Comparison of ENCODE assay signal across 20 mouse cellular contexts in genomic region chr15:80129982-80130381, GRCm38 (mm10). TPM values are rescaled to one million over a fixed set of nuclear protein-coding genes. Genes with fewer than 3 reads are reported as not detected.
"Had no signal": no experiment of that assay in that cellular context is flagged by ENCODE, and none has a peak within 500 bp of the region (broad histone marks: within the 10 kb centered on the region; RNA-seq: fewer than 3 reads in every experiment).

No protein-coding gene starts in this region.

- H3K4me3 ChIP-seq: intestine, embryonic 15.5 days; kidney, embryonic 15.5 days; lung, embryonic 15.5 days; midbrain, embryonic 12.5 days; midbrain, embryonic 15.5 days; neural tube, embryonic 13.5 days; stomach, embryonic 15.5 days had no signal

- H3K4me2 ChIP-seq: intestine, embryonic 15.5 days; kidney, embryonic 15.5 days; lung, embryonic 15.5 days; midbrain, embryonic 12.5 days; midbrain, embryonic 15.5 days; neural tube, embryonic 13.5 days; stomach, embryonic 15.5 days had no signal

- DNase-seq: kidney, adult 11 months; kidney, adult 8-10 months; kidney, postnatal 10 days; kidney, postnatal 36 days; lung, adult 18-20 months; lung, postnatal 10 days; lung, postnatal 4 days; retina, postnatal 1 day; right cerebral cortex, postnatal 25 days; spleen, adult 18-20 months; thymus, postnatal 36 days had no signal

- H3K9ac ChIP-seq: intestine, embryonic 15.5 days; kidney, embryonic 15.5 days; lung, embryonic 15.5 days; midbrain, embryonic 12.5 days; midbrain, embryonic 15.5 days; neural tube, embryonic 13.5 days; stomach, embryonic 15.5 days had no signal

- H3K27ac ChIP-seq: intestine, embryonic 15.5 days; kidney, embryonic 15.5 days; lung, embryonic 15.5 days; midbrain, embryonic 12.5 days; midbrain, embryonic 15.5 days; neural tube, embryonic 13.5 days; stomach, embryonic 15.5 days had no signal

- ATAC-seq: intestine, embryonic 15.5 days; midbrain, embryonic 15.5 days had no signal

- H3K36me3 ChIP-seq: intestine, embryonic 15.5 days; kidney, embryonic 15.5 days; lung, embryonic 15.5 days; midbrain, embryonic 12.5 days; midbrain, embryonic 15.5 days; neural tube, embryonic 13.5 days; stomach, embryonic 15.5 days had no signal

- H3K27me3 ChIP-seq: intestine, embryonic 15.5 days; kidney, embryonic 15.5 days; lung, embryonic 15.5 days; midbrain, embryonic 12.5 days; midbrain, embryonic 15.5 days; neural tube, embryonic 13.5 days; stomach, embryonic 15.5 days had no signal

- H3K9me3 ChIP-seq: intestine, embryonic 15.5 days; kidney, embryonic 15.5 days; lung, embryonic 15.5 days; midbrain, embryonic 12.5 days; midbrain, embryonic 15.5 days; neural tube, embryonic 13.5 days; stomach, embryonic 15.5 days had no signal

RNA-seq across cellular contexts. Expression of gene Syngr1, which starts 38.8 kb away (rescaled TPM):
- total RNA-seq: neutrophil, adult 5-6 weeks had no signal

RNA-seq across cellular contexts. Expression of gene Mgat3, which starts 43.5 kb away (rescaled TPM):
- total RNA-seq: megakaryocyte progenitor cell, adult 5-6 weeks had no signal
